Mouse (Mus musculus): ENCODE measurements around the gene Nectin1. TPM values are rescaled to one million over a fixed set of nuclear protein-coding genes. Genes with fewer than 3 reads are reported as not detected.

The Nectin1 gene
- total RNA-seq, 4 experiments from 2014 or later: 56.8 to 64.0 (median 59.8) TPM

DNA sequence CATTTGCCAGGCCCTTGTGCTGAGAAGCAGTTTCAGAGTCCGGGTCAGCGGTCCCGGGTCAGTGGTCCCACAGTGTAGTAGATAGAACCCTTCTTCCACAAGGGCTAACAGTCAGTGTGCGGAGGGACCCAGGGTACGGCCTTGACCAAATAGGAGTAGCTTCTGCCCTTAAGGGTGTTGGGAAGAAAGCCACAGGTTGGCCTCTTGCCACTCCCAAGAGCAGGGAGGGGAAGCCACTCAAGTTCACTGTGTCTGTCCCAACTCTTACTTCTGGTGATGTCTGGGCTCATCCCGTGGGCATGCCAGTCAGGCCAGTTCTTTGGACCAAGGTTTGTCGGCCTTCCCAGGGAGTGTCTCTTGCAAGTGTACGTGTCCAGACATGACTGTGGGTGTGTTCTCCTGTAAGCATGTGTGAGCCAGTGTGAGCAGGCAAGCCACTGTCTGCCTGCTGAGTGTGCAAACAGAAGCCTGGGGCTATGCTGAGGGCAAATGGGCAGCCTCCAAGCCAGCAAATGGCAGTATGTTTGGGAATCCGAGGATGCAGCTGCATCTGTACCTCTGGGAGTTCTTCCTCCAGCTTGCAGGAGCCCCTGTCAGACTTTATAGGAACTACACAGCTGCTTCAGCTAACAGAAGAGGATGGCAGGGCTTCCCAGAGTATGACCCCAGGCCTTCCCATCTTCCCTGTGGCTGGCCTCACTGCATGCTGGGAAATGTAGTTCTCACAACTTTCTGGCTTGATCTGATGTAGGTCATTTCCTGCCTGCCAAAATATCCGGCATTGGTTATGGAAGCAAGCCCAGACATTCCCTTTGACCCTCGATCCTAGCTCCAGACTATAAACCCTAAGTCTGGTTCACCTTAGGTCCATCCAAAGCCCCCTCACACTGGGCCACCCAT lies 53.3 kb downstream of the Nectin1 start:
- DNase-seq (ENCODE audit: low spot score in 2 of 2): no peak

DNA sequence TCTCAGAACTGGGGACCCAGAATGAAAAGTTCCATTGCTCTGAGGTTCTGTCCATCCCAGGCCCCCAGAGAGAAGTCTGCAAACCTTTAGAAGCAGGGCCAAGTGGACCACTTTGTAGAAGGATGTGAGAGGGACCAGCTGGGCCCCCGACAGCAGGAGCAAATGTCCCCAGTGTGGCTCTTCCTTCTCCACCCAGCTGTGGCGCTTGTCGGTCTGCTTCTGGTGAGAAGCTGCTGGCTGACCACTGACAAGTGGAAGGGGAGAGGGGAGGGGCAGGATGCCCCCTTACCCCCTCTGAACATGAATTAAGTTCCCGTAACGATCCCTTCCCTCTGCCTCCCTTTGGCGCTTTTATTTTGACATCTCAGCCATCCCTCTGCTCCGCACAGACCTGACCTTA lies 54.0 kb downstream of the Nectin1 start:
- DNase-seq (ENCODE audit: low spot score in 2 of 2): no peak

DNA sequence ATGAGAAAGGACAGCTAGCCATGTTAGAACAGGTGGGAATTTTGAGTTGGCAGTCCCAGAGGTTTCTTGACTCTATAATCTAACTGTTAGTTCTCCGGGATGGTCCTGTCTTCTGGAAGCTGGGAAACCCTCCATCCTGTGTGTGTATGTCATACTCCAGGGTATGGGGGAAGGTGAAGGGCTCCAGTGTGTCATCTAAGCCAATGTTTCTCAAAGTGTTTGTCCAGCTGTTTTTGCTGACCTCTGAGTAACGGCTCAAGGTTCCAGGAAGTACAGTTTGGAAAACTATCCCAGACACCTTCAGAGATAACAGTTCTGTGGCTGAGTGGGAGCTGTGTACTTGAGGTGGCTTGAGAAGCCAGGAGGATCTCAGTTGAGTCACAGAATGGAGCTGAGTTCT lies 56.7 kb downstream of the Nectin1 start:
- no peak for DNase-seq (ENCODE audit: low spot score in 2 of 2)

- peak; percentile 44 to 65 for DNase-seq (ENCODE audit: low spot score in 2 of 2)
Measured at GRCm38 (mm10) chr9:43801911-43802310, 58.1 kb downstream of the Nectin1 start.

DNA sequence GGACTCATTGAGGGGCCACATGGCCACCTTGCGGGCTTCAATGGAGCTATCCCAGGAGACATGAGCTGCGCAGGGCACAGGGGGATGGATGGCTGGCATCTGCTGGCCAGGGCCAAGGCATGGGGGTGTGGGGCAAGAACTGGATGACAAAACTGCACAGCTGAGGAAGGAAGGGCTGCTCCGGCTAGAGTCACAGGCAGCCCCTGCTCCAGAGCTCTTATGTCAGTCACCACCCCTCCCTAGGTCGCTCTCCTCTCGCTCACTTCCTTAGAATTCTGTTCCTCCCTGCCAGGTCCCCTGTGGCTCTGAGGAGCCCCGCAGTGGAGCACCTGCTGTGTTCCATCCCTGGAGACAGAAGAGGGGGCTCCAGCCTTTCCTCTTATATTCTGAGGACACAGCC lies 63.8 kb downstream of the Nectin1 start:
- no peak for DNase-seq (ENCODE audit: low spot score in 2 of 2)

DNA sequence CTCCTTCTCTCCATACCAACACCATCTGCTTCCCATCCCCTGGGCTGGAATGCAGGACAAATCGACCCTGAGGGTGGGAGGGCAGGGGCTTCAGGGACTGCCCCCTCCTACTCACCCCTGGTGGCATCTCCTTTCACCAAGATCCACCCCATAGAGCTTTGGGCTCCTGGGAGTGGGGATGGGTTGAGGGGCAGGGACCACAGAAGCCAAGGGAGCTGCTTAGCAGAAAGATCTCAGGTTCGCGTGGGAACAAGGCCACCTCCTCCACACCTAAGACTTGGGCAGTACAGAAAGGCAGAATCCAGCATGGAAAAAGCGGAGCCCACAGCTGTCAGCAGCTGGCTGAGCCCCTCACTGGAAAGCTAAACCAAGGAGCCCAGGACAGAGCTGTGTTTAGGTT lies 64.3 kb downstream of the Nectin1 start:
- no peak for DNase-seq (ENCODE audit: low spot score in 2 of 2)

GRCm38 (mm10) chr9:43808546-43808945 lies 64.8 kb downstream of the Nectin1 start:
- peak in 1 of 2 experiments; percentile 24 for DNase-seq (ENCODE audit: low spot score in 2 of 2)

- no peak for DNase-seq (ENCODE audit: low spot score in 2 of 2)
Measured at GRCm38 (mm10) chr9:43813156-43813555, 69.4 kb downstream of the Nectin1 start.

GRCm38 (mm10) chr9:43822206-43822605 lies 78.4 kb downstream of the Nectin1 start:
- DNase-seq (ENCODE audit: low spot score in 2 of 2): no peak

DNA sequence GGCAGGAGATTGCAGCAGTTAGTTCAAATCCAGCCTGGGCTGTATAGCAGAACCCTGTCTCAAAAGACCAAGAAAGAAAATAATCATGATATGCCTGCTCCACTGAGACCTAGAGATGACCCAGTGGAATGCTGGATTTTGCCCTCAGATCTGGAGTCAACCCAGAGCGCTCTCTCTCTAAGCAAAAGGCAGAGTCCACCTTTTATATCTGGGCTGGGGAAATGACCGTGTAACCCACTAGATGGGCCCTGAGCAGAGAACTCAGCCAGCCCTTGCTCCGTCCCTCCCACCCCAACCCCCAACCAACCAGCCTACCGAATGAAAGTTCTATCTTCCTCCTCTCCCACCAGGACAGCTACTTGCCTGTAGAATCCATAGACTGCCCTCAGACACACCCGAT lies 81.4 kb downstream of the Nectin1 start:
- DNase-seq (ENCODE audit: low spot score in 2 of 2): no peak

DNA sequence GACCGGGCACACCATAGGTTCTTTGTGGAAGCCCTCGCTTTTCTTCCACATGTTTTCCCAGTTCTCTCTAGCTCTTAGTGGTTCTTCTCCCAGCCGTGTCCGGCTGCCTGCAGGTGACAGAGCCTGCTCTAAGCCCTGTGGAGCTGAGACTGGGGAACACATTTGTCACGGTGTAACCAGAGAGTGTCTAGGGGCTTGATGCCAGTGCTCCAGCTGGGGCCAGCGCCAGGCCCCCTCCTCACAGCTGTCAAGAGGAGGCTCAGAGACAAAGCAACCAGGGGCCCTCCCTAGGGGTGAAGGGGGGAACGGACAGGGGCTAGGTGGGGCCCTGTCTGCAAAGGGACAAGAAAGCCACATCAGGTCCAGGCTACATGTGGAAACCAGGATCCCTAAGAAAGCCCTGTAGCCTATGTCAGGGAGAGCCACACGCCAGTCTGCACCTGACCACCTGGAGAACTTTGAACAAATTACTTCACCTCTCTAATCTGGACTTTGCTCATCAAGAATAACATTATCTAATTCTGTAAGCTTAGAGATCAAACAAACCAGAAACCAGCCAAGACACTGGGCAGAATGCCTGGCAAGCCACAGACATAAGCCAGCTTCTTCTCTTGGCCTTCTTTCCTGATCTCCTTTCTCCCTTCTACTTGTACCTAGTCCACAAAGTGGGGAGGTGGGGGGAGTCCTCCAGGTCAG lies 82.9 kb downstream of the Nectin1 start:
- DNase-seq (ENCODE audit: low spot score in 2 of 2): no peak

DNA sequence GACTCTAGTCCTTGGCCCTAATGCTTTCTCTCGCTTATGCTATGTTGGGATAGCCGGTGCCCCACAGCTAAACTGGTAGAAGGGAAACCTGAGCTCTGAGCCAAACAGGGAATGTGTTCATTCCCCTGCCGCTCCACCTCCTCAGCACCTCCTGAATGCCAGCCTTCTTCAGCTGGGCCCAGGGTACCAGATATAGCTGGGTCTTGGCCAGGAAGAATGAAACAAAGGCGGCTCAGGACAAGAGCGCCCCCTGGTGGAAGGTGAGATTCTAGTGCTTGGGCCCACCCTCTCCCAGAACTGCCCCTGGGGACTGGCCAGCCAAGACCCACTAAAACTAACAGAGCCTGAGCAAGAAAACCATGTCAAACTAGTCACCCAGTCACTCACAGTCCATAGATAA lies 83.8 kb downstream of the Nectin1 start:
- DNase-seq (ENCODE audit: low spot score in 2 of 2): peak in 1 of 2 experiments; percentile 53

- no peak for DNase-seq (ENCODE audit: low spot score in 2 of 2)
Measured at GRCm38 (mm10) chr9:43828960-43829359, 85.2 kb downstream of the Nectin1 start.

DNA sequence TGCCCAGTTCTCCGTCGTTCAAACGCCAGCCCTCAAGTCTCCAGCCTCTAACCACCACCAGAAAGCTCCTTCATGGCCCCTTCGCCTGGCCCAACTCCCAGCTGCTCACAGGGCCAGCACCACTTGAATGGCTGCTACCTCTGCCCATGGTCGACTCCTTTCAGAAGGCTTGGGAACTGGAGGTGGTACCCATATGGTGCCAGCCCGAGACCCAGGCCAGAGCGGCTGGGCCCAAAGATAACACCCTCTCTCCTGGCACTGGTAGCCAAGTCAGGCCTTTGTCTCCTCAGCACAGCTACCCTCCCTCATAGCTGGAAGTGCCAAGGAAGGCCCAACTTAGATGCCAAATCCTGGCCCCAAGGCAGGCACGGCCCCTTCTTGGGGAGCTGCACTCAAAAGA lies 89.4 kb downstream of the Nectin1 start:
- no peak for DNase-seq (ENCODE audit: low spot score in 2 of 2)

DNA sequence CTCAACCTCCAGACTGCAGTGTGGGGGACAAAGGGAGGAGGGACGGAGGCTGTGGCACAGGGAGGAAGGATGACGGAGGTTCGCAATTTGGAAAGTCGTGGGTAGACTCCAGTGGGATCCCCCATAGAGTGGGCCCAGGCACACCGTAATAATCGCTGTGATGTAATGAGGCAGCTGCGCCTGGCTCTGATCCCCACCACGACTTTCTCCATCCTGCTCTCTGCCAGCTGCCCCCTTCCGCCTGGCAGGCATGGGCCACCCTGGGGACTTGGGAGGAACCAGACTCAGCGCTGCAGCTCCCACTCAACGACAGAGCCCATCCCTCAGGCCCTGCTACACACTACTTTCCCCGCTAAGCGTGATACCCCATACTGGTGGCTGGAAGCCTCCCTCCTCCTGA lies 90.5 kb downstream of the Nectin1 start:
- no peak for DNase-seq (ENCODE audit: low spot score in 2 of 2)

DNA sequence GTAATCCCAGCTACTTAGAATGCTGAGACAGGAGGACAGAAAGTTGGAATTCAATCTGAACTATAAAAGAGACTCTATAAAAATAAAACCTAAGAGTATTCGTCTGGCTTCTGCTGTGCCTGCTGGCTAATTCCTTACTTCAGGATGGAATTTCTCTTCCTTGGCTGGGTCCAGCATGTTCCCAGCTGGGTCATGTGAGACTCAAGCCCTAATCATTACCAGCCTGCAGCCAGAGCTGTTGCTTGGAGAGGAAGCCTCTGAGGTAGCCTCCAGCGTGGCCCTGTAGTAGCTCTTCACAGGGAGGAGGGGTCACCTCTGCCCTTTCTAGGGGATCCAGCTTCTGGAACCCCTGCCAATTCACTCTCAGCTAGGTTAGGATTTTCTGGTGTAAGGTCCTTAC lies 94.8 kb downstream of the Nectin1 start:
- DNase-seq (ENCODE audit: low spot score in 2 of 2): no peak

DNA sequence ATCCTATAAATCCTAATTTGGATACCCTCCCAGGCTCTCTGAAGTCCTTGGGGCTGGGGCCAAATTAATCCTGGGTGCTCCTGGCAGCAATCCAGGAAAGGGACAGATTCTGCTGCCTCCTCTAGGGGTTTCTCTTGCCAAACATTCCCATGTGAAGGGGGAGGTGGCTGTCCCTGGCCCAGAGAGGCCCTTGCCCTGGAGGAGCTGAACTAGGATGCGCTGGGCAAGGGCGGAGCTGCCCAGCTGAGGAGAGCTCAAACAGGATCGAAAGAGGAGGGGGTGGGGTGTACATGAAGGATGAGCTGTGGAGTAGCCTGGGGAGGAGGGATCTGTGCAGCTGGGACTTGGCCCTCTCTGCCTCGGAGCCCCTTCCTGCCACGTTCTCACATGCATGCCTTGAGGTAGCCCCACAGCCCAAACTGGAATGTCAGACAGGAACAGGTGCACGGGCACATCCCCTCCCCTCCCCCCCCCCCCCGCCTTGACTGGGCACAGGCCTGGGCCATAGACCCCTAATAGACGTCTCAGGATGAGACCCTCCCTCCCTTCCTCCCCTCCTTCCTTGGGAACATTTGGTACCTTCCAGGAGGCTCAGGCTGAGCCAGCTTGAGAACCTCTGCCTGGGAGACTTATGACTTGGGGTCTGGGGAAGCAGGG lies 99.3 kb downstream of the Nectin1 start:
- no peak for DNase-seq (ENCODE audit: low spot score in 2 of 2)

DNA sequence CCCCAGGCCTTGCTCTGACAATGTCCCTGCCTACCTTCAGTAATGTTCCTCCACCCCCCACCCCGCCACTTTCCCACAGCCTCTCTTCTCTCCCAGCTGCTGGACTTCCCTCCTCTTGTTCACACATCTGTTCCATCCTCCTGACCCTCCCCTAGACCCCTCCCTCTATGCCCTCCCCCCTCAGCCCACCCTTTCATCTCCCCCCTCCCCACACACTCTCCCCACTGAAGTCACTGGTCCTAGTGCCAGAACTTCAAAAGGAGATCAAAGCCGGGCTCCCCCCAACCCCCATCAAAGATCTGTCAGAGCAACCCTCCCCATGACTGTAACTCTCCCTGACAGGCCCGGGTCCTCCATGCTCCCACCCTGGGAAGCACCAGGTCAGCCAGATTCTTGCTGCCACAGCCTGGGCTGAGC lies 99.9 kb downstream of the Nectin1 start:
- no peak for DNase-seq (ENCODE audit: low spot score in 2 of 2)

DNA sequence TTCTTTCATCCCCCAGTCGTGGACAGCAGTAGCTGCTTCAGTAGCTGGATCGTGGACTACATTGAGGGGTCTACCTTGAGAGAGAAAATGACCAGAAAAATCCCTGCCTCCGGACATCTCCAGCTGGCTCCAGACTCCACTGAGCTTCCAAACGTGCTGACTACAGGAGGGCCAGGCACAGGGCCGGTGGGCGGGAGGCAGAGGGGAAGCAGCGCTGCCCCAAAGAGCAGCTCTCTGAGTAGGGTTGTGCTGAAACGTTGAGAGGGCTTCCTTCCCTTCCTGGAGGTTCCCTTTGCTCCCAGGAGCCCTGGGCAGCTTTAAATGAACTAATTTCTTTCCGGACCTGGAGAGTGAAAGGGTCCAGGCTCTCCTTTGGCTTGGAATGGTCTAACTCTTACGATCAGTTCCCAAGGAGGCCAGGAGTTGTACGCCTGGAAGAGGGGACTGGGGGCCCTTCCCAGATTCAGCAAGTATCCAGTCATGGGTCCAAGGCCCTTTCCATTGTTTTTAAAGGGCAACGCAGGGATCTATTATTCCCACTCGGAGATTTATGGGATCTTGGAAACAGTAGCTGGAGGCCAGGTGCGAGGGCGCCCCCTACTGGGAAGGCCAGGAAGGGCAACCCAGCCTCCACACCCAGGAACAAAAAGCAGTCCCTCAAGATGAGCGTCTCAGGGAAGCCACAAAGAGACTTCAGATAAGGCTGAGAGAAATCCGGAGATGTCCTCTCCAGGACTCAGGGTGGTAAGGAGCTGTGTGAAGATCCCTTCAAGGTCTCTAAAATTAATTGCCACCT lies 102.1 kb downstream of the Nectin1 start:
- peak in 1 of 2 experiments; percentile 59 for DNase-seq (ENCODE audit: low spot score in 2 of 2)

- peak; percentile 41 to 62 for DNase-seq (ENCODE audit: low spot score in 2 of 2)
Measured at GRCm38 (mm10) chr9:43847861-43848260, 104.1 kb downstream of the Nectin1 start.

DNA sequence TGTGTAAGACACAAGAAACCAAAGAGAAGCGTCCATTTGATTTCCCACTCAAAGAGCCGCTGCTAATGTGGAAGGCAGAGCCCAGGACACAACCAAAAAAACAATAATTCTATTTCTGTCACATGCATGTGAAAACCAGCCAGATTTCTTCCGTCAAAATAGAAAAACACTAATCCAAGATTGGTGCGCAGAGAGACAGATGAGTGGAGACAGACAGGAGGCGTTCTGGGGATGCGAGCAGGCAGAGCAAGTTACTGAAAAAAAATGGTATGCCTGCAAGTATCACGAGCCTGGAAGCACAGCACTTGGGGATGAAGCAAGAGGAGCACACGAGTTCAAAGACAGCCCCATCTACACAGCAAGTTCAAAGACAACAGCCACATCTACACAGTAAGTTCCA lies 106.5 kb downstream of the Nectin1 start:
- no peak for DNase-seq (ENCODE audit: low spot score in 2 of 2)

All from layer of hippocampus, adult 8-10 months (tissue).